Mouse (Mus musculus) mouse trophoblast stem cell (cell line): ENCODE measurements around the gene Pphln1.

ENCODE experiments used
- in situ Hi-C, 2 experiments: fragments of 300-500 bp; cut with MseI, MboI; formaldehyde crosslinking; loops; 2 replicates in 1 of 2; 3 replicates in 1 of 2; pipeline ENCODE4 v1.15.1; 2025

Gene Pphln1

DNA sequence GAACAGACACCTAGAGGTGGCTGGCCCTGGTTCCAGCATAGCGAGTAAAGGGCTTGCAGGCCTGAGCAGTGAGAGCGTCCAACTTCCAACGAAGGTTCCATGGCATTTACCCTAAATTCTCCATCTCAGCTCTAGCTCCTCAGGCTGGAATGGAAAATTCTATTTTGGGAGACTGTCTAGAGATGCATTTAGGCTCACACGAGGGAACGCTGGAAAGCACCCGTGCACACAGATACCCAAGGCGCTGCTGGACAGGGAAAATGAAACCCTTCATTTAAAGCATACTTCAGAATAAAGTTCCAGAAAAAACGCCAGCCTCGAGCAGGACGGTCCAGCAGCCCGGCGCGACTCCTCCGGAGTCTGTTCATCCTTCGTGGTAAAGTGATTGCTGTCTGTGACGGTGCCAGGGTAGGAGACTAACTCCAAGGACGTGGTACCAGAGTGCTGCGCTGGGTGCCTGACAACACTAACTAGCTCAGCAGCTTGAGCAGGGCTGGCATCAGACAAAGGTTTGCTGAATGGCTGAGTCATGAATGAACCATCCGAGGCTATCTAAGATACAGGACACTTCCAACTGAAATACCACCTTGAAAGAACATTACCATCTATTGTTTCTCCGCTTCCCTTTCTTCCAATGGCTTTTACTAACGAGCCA, 140.5 kb downstream of the Pphln1 start:
- in situ Hi-C loops, result no loop called here

DNA sequence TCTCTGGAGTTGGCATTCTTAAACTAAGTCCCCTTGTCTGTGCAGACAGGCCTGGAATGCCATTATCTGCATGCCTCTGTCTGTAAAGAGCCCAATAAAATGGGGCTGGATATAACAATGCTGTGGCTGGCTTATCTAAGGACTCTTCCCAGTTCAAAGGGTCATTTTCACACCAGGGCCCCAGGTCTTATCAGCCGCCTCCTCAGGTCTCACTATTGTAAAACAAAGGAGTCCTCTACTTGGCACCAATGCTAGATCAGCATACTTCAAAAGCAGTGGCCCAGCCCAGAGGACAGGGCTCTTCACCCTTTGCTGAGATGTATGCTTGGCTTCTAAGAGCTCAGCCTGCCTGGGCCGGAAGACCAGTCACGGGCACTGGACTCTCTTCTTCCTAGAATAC, 141.3 kb downstream of the Pphln1 start:
- in situ Hi-C loops, result no loop called here
